Mouse (Mus musculus) liver, adult (tissue): ENCODE results near the gene Alg1.

Experiments
- GATA4 ChIP-seq: IDR thresholded peaks from 2 replicates; pipeline ENCODE4 v1.6.1; 2014; ENCODE audit warnings: mild to moderate bottlenecking, low read length; ENCODE audit not compliant: insufficient replicate concordance

The Alg1 gene

GRCm38 (mm10) chr16:5233418-5234313, at the start of gene Alg1:
TSS of gene Alg1 (plus strand) at chr16:5233621.
- peak; percentile 36; the same call in 1 of the 2 replicates for TF ChIP-seq GATA4

- TF ChIP-seq GATA4: no peak
Measured at GRCm38 (mm10) chr16:5184101-5184500, 49.3 kb upstream of the Alg1 start.

- no peak for TF ChIP-seq GATA4
Measured at GRCm38 (mm10) chr16:5184956-5185355, 48.5 kb upstream of the Alg1 start.

- no peak for TF ChIP-seq GATA4
Measured at GRCm38 (mm10) chr16:5185691-5186090, 47.7 kb upstream of the Alg1 start.

- no peak for TF ChIP-seq GATA4
Measured at GRCm38 (mm10) chr16:5186234-5186633, 47.2 kb upstream of the Alg1 start.

GRCm38 (mm10) chr16:5195080-5195479, 38.3 kb upstream of the Alg1 start:
- TF ChIP-seq GATA4: no peak

GRCm38 (mm10) chr16:5202681-5203080, 30.7 kb upstream of the Alg1 start:
- no peak for TF ChIP-seq GATA4

- TF ChIP-seq GATA4: no peak
Measured at GRCm38 (mm10) chr16:5203200-5203599, 30.2 kb upstream of the Alg1 start.

GRCm38 (mm10) chr16:5203668-5204433, 29.6 kb upstream of the Alg1 start, which contains the start of gene Nagpa:
TSS of gene Nagpa (minus strand) at chr16:5204012.
- TF ChIP-seq GATA4: no peak

GRCm38 (mm10) chr16:5205431-5205970, 27.9 kb upstream of the Alg1 start:
- TF ChIP-seq GATA4: no peak

GRCm38 (mm10) chr16:5206051-5206450, 27.4 kb upstream of the Alg1 start:
- TF ChIP-seq GATA4: no peak

GRCm38 (mm10) chr16:5210365-5210764, 23.1 kb upstream of the Alg1 start:
- no peak for TF ChIP-seq GATA4

GRCm38 (mm10) chr16:5212150-5212549, 21.3 kb upstream of the Alg1 start:
- no peak for TF ChIP-seq GATA4

GRCm38 (mm10) chr16:5214126-5214525, 19.3 kb upstream of the Alg1 start:
- TF ChIP-seq GATA4: no peak

GRCm38 (mm10) chr16:5216686-5217085, 16.7 kb upstream of the Alg1 start:
- no peak for TF ChIP-seq GATA4
